Mouse (Mus musculus): ENCODE measurements around the gene Rgsl1. TPM values are rescaled to one million over a fixed set of nuclear protein-coding genes. Genes with fewer than 3 reads are reported as not detected.

The Rgsl1 gene
- polyA plus RNA-seq, 1 experiment = not detected

GRCm38 (mm10) chr1:153842121-153842740 is 1.7 kb downstream of the Rgsl1 start:
- Histone ChIP-seq H3K27me3 (ENCODE audit: control insufficient read depth) (no peaks in the 10 kb centered on the region), H3K4me1 (ENCODE audit: control insufficient read depth) (no peaks in the 10 kb centered on the region), H3K9me3 (ENCODE audit: control insufficient read depth, low read length) (no peaks in the 10 kb centered on the region), H3K4me3 (replicated peaks) (no peak overlapping the region), H3K36me3 (ENCODE audit: control insufficient read depth) (no peaks in the 10 kb centered on the region)
- TF ChIP-seq GATA1 (IDR thresholded peaks at IDR 0.05; ENCODE audit: low read length) (no peak), TAL1 (IDR thresholded peaks at IDR 0.05; ENCODE audit: low read length) (no peak)

GRCm38 (mm10) chr1:153836036-153836435 is 7.9 kb downstream of the Rgsl1 start:
- Histone ChIP-seq H3K9me3 (ENCODE audit: control insufficient read depth, low read length) (no peaks in the 10 kb centered on the region), H3K27me3 (ENCODE audit: control insufficient read depth) (no peaks in the 10 kb centered on the region), H3K4me1 (ENCODE audit: control insufficient read depth) (no peaks in the 10 kb centered on the region), H3K4me3 (replicated peaks) (no peak overlapping the region), H3K36me3 (ENCODE audit: control insufficient read depth) (no peaks in the 10 kb centered on the region)
- no peak for TF ChIP-seq TAL1 (IDR thresholded peaks at IDR 0.05; ENCODE audit: low read length)
- TF ChIP-seq GATA1 (IDR thresholded peaks at IDR 0.05; ENCODE audit: low read length) = no peak

GRCm38 (mm10) chr1:153830746-153831145 is 13.2 kb downstream of the Rgsl1 start:
- Histone ChIP-seq H3K4me3 (replicated peaks) (no peak overlapping the region), H3K27me3 (ENCODE audit: control insufficient read depth) (no peaks in the 10 kb centered on the region), H3K4me1 (ENCODE audit: control insufficient read depth) (no peaks in the 10 kb centered on the region), H3K36me3 (ENCODE audit: control insufficient read depth) (no peaks in the 10 kb centered on the region), H3K9me3 (ENCODE audit: control insufficient read depth, low read length) (no peaks in the 10 kb centered on the region)
- no peak for TF ChIP-seq TAL1 (IDR thresholded peaks at IDR 0.05; ENCODE audit: low read length)
- TF ChIP-seq GATA1 (IDR thresholded peaks at IDR 0.05; ENCODE audit: low read length) = no peak

GRCm38 (mm10) chr1:153820216-153820615 is 23.7 kb downstream of the Rgsl1 start:
- Histone ChIP-seq H3K4me3 (replicated peaks) (no peak overlapping the region), H3K9me3 (ENCODE audit: control insufficient read depth, low read length) (no peaks in the 10 kb centered on the region), H3K4me1 (ENCODE audit: control insufficient read depth) (no peaks in the 10 kb centered on the region), H3K36me3 (ENCODE audit: control insufficient read depth) (no peaks in the 10 kb centered on the region), H3K27me3 (ENCODE audit: control insufficient read depth) (no peaks in the 10 kb centered on the region)
- no peak for TF ChIP-seq TAL1 (IDR thresholded peaks at IDR 0.05; ENCODE audit: low read length)
- TF ChIP-seq GATA1 (IDR thresholded peaks at IDR 0.05; ENCODE audit: low read length) = no peak

- H3K4me3 ChIP-seq (replicated peaks) = no peak overlapping the region
- H3K27me3 ChIP-seq (ENCODE audit: control insufficient read depth) = no peaks in the 10 kb centered on the region
- no peaks in the 10 kb centered on the region for H3K4me1 ChIP-seq (ENCODE audit: control insufficient read depth)
- H3K36me3 ChIP-seq (ENCODE audit: control insufficient read depth) = no peaks in the 10 kb centered on the region
- no peaks in the 10 kb centered on the region for H3K9me3 ChIP-seq (ENCODE audit: control insufficient read depth, low read length)
- TF ChIP-seq TAL1 (IDR thresholded peaks at IDR 0.05; ENCODE audit: low read length) = no peak
- TF ChIP-seq GATA1 (IDR thresholded peaks at IDR 0.05; ENCODE audit: low read length) = no peak
Observed at GRCm38 (mm10) chr1:153814278-153814677, 29.7 kb downstream of the Rgsl1 start.

- no peaks in the 10 kb centered on the region for H3K9me3 ChIP-seq (ENCODE audit: control insufficient read depth, low read length)
- H3K4me3 ChIP-seq (replicated peaks) = no peak overlapping the region
- no peaks in the 10 kb centered on the region for H3K27me3 ChIP-seq (ENCODE audit: control insufficient read depth)
Observed at GRCm38 (mm10) chr1:153807390-153807993, 36.5 kb downstream of the Rgsl1 start.

GRCm38 (mm10) chr1:153803530-153803929 is 40.4 kb downstream of the Rgsl1 start:
- Histone ChIP-seq H3K27me3 (ENCODE audit: control insufficient read depth) (no peaks in the 10 kb centered on the region), H3K36me3 (ENCODE audit: control insufficient read depth) (no peaks in the 10 kb centered on the region), H3K4me3 (replicated peaks) (no peak overlapping the region), H3K4me1 (ENCODE audit: control insufficient read depth) (no peaks in the 10 kb centered on the region), H3K9me3 (ENCODE audit: control insufficient read depth, low read length) (no peaks in the 10 kb centered on the region)
- TF ChIP-seq GATA1 (IDR thresholded peaks at IDR 0.05; ENCODE audit: low read length) = no peak
- TF ChIP-seq TAL1 (IDR thresholded peaks at IDR 0.05; ENCODE audit: low read length) = no peak

More at GRCm38 (mm10) chr1:153807390-153807993, 36.5 kb downstream of the Rgsl1 start:
- no peaks in the 10 kb centered on the region for H3K36me3 ChIP-seq (ENCODE audit: control insufficient read depth)
- no peaks in the 10 kb centered on the region for H3K4me1 ChIP-seq (ENCODE audit: control insufficient read depth)
- TF ChIP-seq GATA1 (IDR thresholded peaks at IDR 0.05; ENCODE audit: low read length) (no peak), TAL1 (IDR thresholded peaks at IDR 0.05; ENCODE audit: low read length) (no peak)

GRCm38 (mm10) chr1:153802691-153803090 is 41.3 kb downstream of the Rgsl1 start:
- H3K4me3 ChIP-seq (replicated peaks) = no peak overlapping the region
- no peaks in the 10 kb centered on the region for H3K9me3 ChIP-seq (ENCODE audit: control insufficient read depth, low read length)
- TF ChIP-seq GATA1 (IDR thresholded peaks at IDR 0.05; ENCODE audit: low read length) (no peak), TAL1 (IDR thresholded peaks at IDR 0.05; ENCODE audit: low read length) (no peak)
- H3K36me3 ChIP-seq (ENCODE audit: control insufficient read depth) = no peaks in the 10 kb centered on the region
- H3K4me1 ChIP-seq (ENCODE audit: control insufficient read depth) = no peaks in the 10 kb centered on the region
- no peaks in the 10 kb centered on the region for H3K27me3 ChIP-seq (ENCODE audit: control insufficient read depth)

GRCm38 (mm10) chr1:153794241-153794640 is 49.7 kb downstream of the Rgsl1 start:
- H3K4me1 ChIP-seq (ENCODE audit: control insufficient read depth) = no peaks in the 10 kb centered on the region
- H3K27me3 ChIP-seq (ENCODE audit: control insufficient read depth) = no peaks in the 10 kb centered on the region
- H3K9me3 ChIP-seq (ENCODE audit: control insufficient read depth, low read length) = no peaks in the 10 kb centered on the region
- TF ChIP-seq TAL1 (IDR thresholded peaks at IDR 0.05; ENCODE audit: low read length) (no peak), GATA1 (IDR thresholded peaks at IDR 0.05; ENCODE audit: low read length) (no peak)
- no peak overlapping the region for H3K4me3 ChIP-seq (replicated peaks)
- no peaks in the 10 kb centered on the region for H3K36me3 ChIP-seq (ENCODE audit: control insufficient read depth)
